Mouse (Mus musculus): ENCODE results near the gene Zcchc10. TPM values are rescaled to one million over a fixed set of nuclear protein-coding genes. Genes with fewer than 3 reads are reported as not detected.

Gene Zcchc10
- total RNA-seq, 2 experiments from 2014 or later: 13.2 to 15.7 TPM

DNA sequence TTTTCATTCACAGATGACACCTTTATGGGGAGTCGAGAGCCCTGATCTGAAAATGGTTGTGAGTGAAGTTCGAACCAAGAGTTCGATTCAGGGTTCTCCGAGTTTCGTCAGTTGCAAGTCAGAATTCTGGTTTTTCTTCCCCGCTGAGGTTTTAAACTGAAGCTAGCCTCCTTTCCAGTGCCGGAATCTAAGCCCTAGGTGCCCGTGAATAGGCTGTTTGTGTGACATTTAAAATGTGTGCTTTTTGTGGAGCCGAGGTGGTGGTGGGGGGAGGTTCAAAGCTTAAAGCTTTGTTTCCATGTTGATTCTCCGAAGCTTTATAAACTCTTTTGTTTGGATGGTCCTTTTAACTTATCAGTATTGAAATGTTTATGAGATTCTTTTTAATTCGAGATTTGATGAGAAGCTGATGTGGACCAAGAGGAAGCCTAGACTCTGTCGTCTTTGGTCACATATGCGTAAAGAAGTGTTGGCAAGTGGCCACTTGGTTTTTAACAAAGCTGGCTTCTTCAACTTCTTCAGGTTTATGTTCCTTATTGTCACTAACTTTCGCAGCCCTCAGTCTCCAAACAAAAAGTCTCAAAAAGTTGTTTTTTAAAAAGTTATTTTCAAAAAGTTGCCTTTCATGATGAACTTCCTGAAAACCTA is 27.6 kb downstream of the Zcchc10 start:
- intact Hi-C loops (cut with DNase I): loop anchor here (2.0 kb wide), 1 partner anchor 51 kb away; the partner anchor contains the start of gene Hspa4

DNA sequence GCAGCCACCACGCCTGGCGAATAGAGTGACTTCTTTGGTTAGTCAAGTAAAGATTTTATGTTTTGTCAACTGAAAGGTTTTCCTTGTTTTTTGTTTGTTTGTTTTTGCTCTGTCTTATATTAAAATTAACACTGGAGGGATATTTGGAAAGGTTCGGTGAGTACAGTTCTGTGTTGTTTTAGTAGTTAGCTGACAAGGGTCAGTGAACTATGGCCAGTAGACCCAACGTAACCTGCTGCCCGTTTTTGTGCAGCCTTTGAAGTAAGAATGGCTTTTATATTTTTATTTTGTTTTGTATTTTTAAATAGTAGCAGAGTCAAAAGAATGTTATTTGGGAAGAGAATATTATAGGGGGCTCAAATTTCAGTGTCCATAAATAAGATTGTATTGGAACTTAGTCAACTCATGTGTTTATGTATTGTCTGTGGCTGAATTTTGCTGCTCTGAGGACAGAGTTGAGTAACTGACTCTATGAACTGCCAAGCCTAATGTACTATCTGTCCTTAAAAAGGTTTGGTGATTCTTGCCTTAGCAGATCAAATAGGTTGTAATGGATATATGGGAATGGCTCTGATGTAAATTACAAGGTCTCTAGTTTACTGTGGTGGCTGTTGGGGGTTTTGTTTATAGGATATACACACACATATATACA is 34.2 kb downstream of the Zcchc10 start:
- intact Hi-C loops (cut with DNase I): no loop called here
- DNase-seq (ENCODE audit: low spot score in 2 of 2): no peak

More for the DNA sequence above, 27.6 kb downstream of the Zcchc10 start:
- DNase-seq (ENCODE audit: low spot score in 2 of 2): no peak

DNA sequence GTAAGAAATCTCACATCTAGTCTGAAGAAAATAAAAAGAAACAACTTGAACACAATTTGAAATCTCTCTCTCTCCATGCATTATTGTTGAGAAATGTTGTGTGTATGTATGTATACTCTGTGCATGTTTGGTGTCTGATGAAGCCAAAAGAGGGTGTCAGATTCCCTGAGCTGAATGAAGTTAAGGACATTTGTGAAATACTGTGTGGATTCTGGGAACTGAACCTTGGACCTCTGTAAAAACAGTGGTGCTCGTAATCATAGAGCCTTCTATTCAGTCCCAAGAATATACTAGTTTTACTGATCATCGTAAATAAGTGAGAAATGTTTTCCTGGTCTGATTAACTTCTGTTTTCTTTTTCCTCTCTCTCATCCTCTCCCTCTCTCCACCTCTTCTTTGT is 42.6 kb downstream of the Zcchc10 start:
- intact Hi-C loops (cut with DNase I): no loop called here

DNA sequence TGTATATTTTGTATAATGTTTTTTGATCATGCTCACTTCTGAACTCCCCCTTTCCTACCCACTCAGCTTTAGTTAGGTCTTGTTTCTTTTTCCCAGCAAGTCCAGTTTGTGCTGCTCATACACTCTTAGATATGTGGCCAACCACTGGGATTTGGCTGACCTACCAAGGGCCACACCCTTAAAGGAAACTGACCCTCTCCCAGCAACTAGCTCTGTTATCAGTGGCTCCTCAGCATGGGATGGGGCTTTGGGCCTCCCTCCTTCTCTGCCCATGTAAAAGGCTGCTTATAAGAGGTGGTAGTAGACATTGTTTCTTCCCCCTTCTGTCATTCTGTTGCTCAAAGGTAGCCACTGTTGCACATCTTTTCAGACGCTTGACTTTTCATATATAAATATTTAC is 54.4 kb downstream of the Zcchc10 start:
- intact Hi-C loops (cut with DNase I): no loop called here
- no peak for DNase-seq (ENCODE audit: low spot score in 2 of 2)

More for the DNA sequence above, 42.6 kb downstream of the Zcchc10 start:
- DNase-seq (ENCODE audit: low spot score in 2 of 2): no peak

Other genes starting within 250 kb of the Zcchc10 start
- 100 to 1,000 TPM; 178 to 182 TPM for gene Hspa4, start 24.2 kb upstream of the Zcchc10 start, total RNA-seq (2021)
- 100 to 1,000 TPM; 179 to 194 TPM for gene Aff4, start 26.2 kb downstream of the Zcchc10 start, total RNA-seq (2021)
- gene Leap2, start 98.5 kb downstream of the Zcchc10 start, total RNA-seq (2021): not detected
- gene Uqcrq, start 106.2 kb downstream of the Zcchc10 start, total RNA-seq (2021): 100 to 1,000 TPM; 488 to 504 TPM
- 1 to 10 TPM in 1 of 2 experiments, under 1 TPM in 1; 0.41 to 1.2 TPM for gene Gdf9, start 106.3 kb downstream of the Zcchc10 start, total RNA-seq (2021)
- gene Gm10447, start 132.4 kb downstream of the Zcchc10 start, total RNA-seq (2021): under 1 TPM; 0.32 to 0.34 TPM
- 1 to 10 TPM; 4.0 to 4.5 TPM for gene Shroom1, start 132.5 kb downstream of the Zcchc10 start, total RNA-seq (2021)
- not detected for gene Gm9837, start 145.8 kb downstream of the Zcchc10 start, total RNA-seq (2021)
- gene Gm9945, start 155.5 kb downstream of the Zcchc10 start, total RNA-seq (2021): 1 to 10 TPM; 3.3 TPM
- 10 to 100 TPM; 79.1 to 79.3 TPM for gene Sowaha, start 155.6 kb downstream of the Zcchc10 start, total RNA-seq (2021)
- 100 to 1,000 TPM; 299 to 327 TPM for gene Sept8, start 194.6 kb downstream of the Zcchc10 start, total RNA-seq (2021)
- 100 to 1,000 TPM; 129 to 130 TPM for gene Kif3a, start 242.7 kb downstream of the Zcchc10 start, total RNA-seq (2021)